Mouse (Mus musculus): ENCODE data around the gene Slc29a1. TPM values are rescaled to one million over a fixed set of nuclear protein-coding genes. Genes with fewer than 3 reads are reported as not detected.

Gene Slc29a1
- polyA plus RNA-seq, 1 experiment from 2014 or later: 40.3 TPM

- Histone ChIP-seq H3K4me1 (peaks cover 74% of the 10 kb centered on the region), H3K9me3 (replicated peaks) (no peaks in the 10 kb centered on the region), H3K36me3 (peaks cover 18% of the 10 kb centered on the region), H3K27me3 (ENCODE audit: low read depth, poor library complexity, severe bottlenecking) (peaks cover 57% of the 10 kb centered on the region), H3K4me3 (peak overlapping the region; percentile 63; the same call in 1 of the 2 replicates), H3K27ac (peak overlapping the region; percentile 72; the same call in 1 of the 2 replicates)
- no peak for DNase-seq (ENCODE audit: low spot score)
- 59% methylated on average over 8 of the region's 8 CpGs for WGBS
Observed at GRCm38 (mm10) chr17:45592606-45593431, 6.6 kb downstream of the Slc29a1 start.

- WGBS: 52% methylated on average over 16 of the region's 16 CpGs
Observed at GRCm38 (mm10) chr17:45591701-45592605, 7.5 kb downstream of the Slc29a1 start.

GRCm38 (mm10) chr17:45590410-45590809 is 9.0 kb downstream of the Slc29a1 start:
- Histone ChIP-seq H3K36me3 (peaks cover 36% of the 10 kb centered on the region), H3K4me3 (no peak overlapping the region), H3K9me3 (replicated peaks) (no peaks in the 10 kb centered on the region), H3K4me1 (peaks cover 60% of the 10 kb centered on the region), H3K27ac (peak overlapping the region; percentile 63), H3K27me3 (ENCODE audit: low read depth, poor library complexity, severe bottlenecking) (peaks cover 40% of the 10 kb centered on the region)
- no peak for DNase-seq (ENCODE audit: low spot score)
- 72% methylated on average over 6 of the region's 6 CpGs for WGBS

More at GRCm38 (mm10) chr17:45591701-45592605, 7.5 kb downstream of the Slc29a1 start:
- Histone ChIP-seq H3K27ac (peak overlapping the region; percentile 72; the same call in 1 of the 2 replicates), H3K27me3 (ENCODE audit: low read depth, poor library complexity, severe bottlenecking) (peaks cover 55% of the 10 kb centered on the region), H3K9me3 (replicated peaks) (no peaks in the 10 kb centered on the region), H3K36me3 (peaks cover 24% of the 10 kb centered on the region), H3K4me3 (no peak overlapping the region), H3K4me1 (peaks cover 67% of the 10 kb centered on the region)
- DNase-seq (ENCODE audit: low spot score): no peak

GRCm38 (mm10) chr17:45589844-45590243 is 9.6 kb downstream of the Slc29a1 start:
- no peak overlapping the region for H3K4me3 ChIP-seq
- peaks cover 34% of the 10 kb centered on the region for H3K27me3 ChIP-seq (ENCODE audit: low read depth, poor library complexity, severe bottlenecking)
- peaks cover 36% of the 10 kb centered on the region for H3K36me3 ChIP-seq
- peak overlapping the region; percentile 63 for H3K27ac ChIP-seq
- no peaks in the 10 kb centered on the region for H3K9me3 ChIP-seq (replicated peaks)
- WGBS: 91% methylated on average over 8 of the region's 8 CpGs
- peaks cover 60% of the 10 kb centered on the region for H3K4me1 ChIP-seq
- no peak for DNase-seq (ENCODE audit: low spot score)

- DNase-seq (ENCODE audit: low spot score): no peak
- peaks cover 60% of the 10 kb centered on the region for H3K4me1 ChIP-seq
- peaks cover 36% of the 10 kb centered on the region for H3K36me3 ChIP-seq
- H3K4me3 ChIP-seq: no peak overlapping the region
- no peaks in the 10 kb centered on the region for H3K9me3 ChIP-seq (replicated peaks)
- no peak overlapping the region; the same call in 1 of the 2 replicates for H3K27ac ChIP-seq
- peaks cover 28% of the 10 kb centered on the region for H3K27me3 ChIP-seq (ENCODE audit: low read depth, poor library complexity, severe bottlenecking)
- 98% methylated on average over 7 of the region's 7 CpGs for WGBS
Observed at GRCm38 (mm10) chr17:45589236-45589635, 10.2 kb downstream of the Slc29a1 start.

- peaks cover 20% of the 10 kb centered on the region for H3K27me3 ChIP-seq (ENCODE audit: low read depth, poor library complexity, severe bottlenecking)
- H3K27ac ChIP-seq: no peak overlapping the region; the same call in 1 of the 2 replicates
- DNase-seq (ENCODE audit: low spot score): no peak
- no peak overlapping the region for H3K4me3 ChIP-seq
- WGBS: 91% methylated on average over 7 of the region's 7 CpGs
- peaks cover 36% of the 10 kb centered on the region for H3K36me3 ChIP-seq
- H3K4me1 ChIP-seq: peaks cover 56% of the 10 kb centered on the region
- H3K9me3 ChIP-seq (replicated peaks): no peaks in the 10 kb centered on the region
Observed at GRCm38 (mm10) chr17:45588370-45588769, 11.0 kb downstream of the Slc29a1 start.

- Histone ChIP-seq H3K9me3 (replicated peaks) (no peaks in the 10 kb centered on the region), H3K4me1 (peaks cover 37% of the 10 kb centered on the region), H3K4me3 (no peak overlapping the region), H3K27me3 (ENCODE audit: low read depth, poor library complexity, severe bottlenecking) (0 out of 2 replicates have a peak, but pooled peaks cover 1% of the 10 kb centered on the region), H3K36me3 (peaks cover 36% of the 10 kb centered on the region), H3K27ac (no peak overlapping the region)
- peak; percentile 35 for DNase-seq (ENCODE audit: low spot score)
- WGBS: 93% methylated on average over 3 of the region's 3 CpGs
Observed at GRCm38 (mm10) chr17:45586449-45586837, 13.0 kb downstream of the Slc29a1 start.

GRCm38 (mm10) chr17:45585725-45586448 is 13.5 kb downstream of the Slc29a1 start:
- WGBS: 69% methylated on average over 23 of the region's 23 CpGs
- no peak for DNase-seq (ENCODE audit: low spot score)
- Histone ChIP-seq H3K4me3 (no peak overlapping the region), H3K4me1 (peaks cover 37% of the 10 kb centered on the region), H3K27me3 (ENCODE audit: low read depth, poor library complexity, severe bottlenecking) (no peaks in the 10 kb centered on the region), H3K27ac (peak overlapping the region; percentile 82), H3K36me3 (peaks cover 36% of the 10 kb centered on the region), H3K9me3 (replicated peaks) (no peaks in the 10 kb centered on the region)

GRCm38 (mm10) chr17:45584939-45585678 is 14.3 kb downstream of the Slc29a1 start:
- peaks cover 32% of the 10 kb centered on the region for H3K4me1 ChIP-seq
- no peaks in the 10 kb centered on the region for H3K27me3 ChIP-seq (ENCODE audit: low read depth, poor library complexity, severe bottlenecking)
- peaks cover 36% of the 10 kb centered on the region for H3K36me3 ChIP-seq
- peak; percentile 92 for DNase-seq (ENCODE audit: low spot score)
- H3K4me3 ChIP-seq: peak overlapping the region; percentile 20
- H3K27ac ChIP-seq: peak overlapping the region; percentile 82
- WGBS: 14% methylated on average over 14 of the region's 14 CpGs
- no peaks in the 10 kb centered on the region for H3K9me3 ChIP-seq (replicated peaks)

- Histone ChIP-seq H3K27me3 (ENCODE audit: low read depth, poor library complexity, severe bottlenecking) (no peaks in the 10 kb centered on the region), H3K4me1 (peaks cover 31% of the 10 kb centered on the region), H3K27ac (peak overlapping the region; percentile 82), H3K9me3 (replicated peaks) (no peaks in the 10 kb centered on the region), H3K36me3 (peaks cover 31% of the 10 kb centered on the region), H3K4me3 (peak overlapping the region; percentile 20)
- 39% methylated on average over 12 of the region's 12 CpGs for WGBS
- no peak for DNase-seq (ENCODE audit: low spot score)
Observed at GRCm38 (mm10) chr17:45584096-45584896, 15.1 kb downstream of the Slc29a1 start.

- no peak for DNase-seq (ENCODE audit: low spot score)
- Histone ChIP-seq H3K4me1 (peaks cover 31% of the 10 kb centered on the region), H3K27ac (no peak overlapping the region), H3K4me3 (no peak overlapping the region), H3K9me3 (replicated peaks) (no peaks in the 10 kb centered on the region), H3K27me3 (ENCODE audit: low read depth, poor library complexity, severe bottlenecking) (no peaks in the 10 kb centered on the region), H3K36me3 (peaks cover 18% of the 10 kb centered on the region)
- 77% methylated on average over 6 of the region's 6 CpGs for WGBS
Observed at GRCm38 (mm10) chr17:45582715-45583355, 16.6 kb downstream of the Slc29a1 start.
